Mouse (Mus musculus): ENCODE results near the gene Gm5965.

GRCm38 (mm10) chr16:88786786-88787185, 9.1 kb downstream of the Gm5965 start:
- no peak for TF ChIP-seq CTCF (IDR thresholded peaks at IDR 0.05; ENCODE audit: extremely low read depth, insufficient read length, insufficient replicate concordance, low read depth, low read length)
- TF ChIP-seq POLR2A (IDR thresholded peaks at IDR 0.05; ENCODE audit: low read depth, low read length) = no peak
